Mouse (Mus musculus) kidney, embryonic 14.5 days (tissue): Measurements from ENCODE around the gene Chd1. TPM values are rescaled to one million over a fixed set of nuclear protein-coding genes. Genes with fewer than 3 reads are reported as not detected.
A peak's percentile ranks its signal among the peaks of the same experiment; 100 is the strongest.

ENCODE experiments used
- ATAC-seq: fragments of 200-750 bp; cut with Nextera tagmentation; 2 replicates; pipeline ENCODE4 v1.8.0; 2017; ENCODE audit warnings: moderate number of reproducible peaks, mild to moderate bottlenecking, moderate TSS enrichment, moderate library complexity; ENCODE audit not compliant: low FRiP score, low TSS enrichment
- H3K27ac ChIP-seq: fragments of 300-500 bp; sonication (generic); 2 replicates; pipeline ENCODE4 v1.5.1; 2014; ENCODE audit warnings: low read depth, mild to moderate bottlenecking, low read length, moderate library complexity, mixed read lengths
- H3K27me3 ChIP-seq: fragments of 300-500 bp; sonication (generic); 2 replicates; pipeline ENCODE4 v1.6.1; 2014; ENCODE audit warnings: mild to moderate bottlenecking, low read length; ENCODE audit not compliant: control insufficient read depth, insufficient read depth
- H3K36me3 ChIP-seq: fragments of 300-500 bp; sonication (generic); 2 replicates; pipeline ENCODE4 v1.6.1; 2014; ENCODE audit warnings: low read length, mixed read lengths; ENCODE audit not compliant: control insufficient read depth, insufficient read depth
- H3K4me1 ChIP-seq: fragments of 300-500 bp; sonication (generic); 2 replicates; pipeline ENCODE4 v1.6.1; 2014; ENCODE audit warnings: low read length, mixed read lengths; ENCODE audit not compliant: control insufficient read depth, insufficient read depth
- H3K4me2 ChIP-seq: fragments of 300-500 bp; sonication (generic); replicated peaks from 2 replicates; pipeline ENCODE4 v1.6.1; 2014; ENCODE audit warnings: low read depth, mild to moderate bottlenecking, low read length
- H3K4me3 ChIP-seq: fragments of 300-500 bp; sonication (generic); 2 replicates; pipeline ENCODE4 v1.5.1; 2014; ENCODE audit warnings: mild to moderate bottlenecking, low read length
- H3K9ac ChIP-seq: fragments of 300-500 bp; sonication (generic); 2 replicates; pipeline ENCODE4 v1.6.1; 2014; ENCODE audit warnings: low read depth, mild to moderate bottlenecking, low read length, moderate library complexity
- H3K9me3 ChIP-seq: fragments of 300-500 bp; sonication (generic); 2 replicates; pipeline ENCODE4 v1.6.1; 2016; ENCODE audit warnings: low read length; ENCODE audit not compliant: control insufficient read depth
- WGBS: fragments of 180-500 bp; shearing (Covaris S2); extraction: QIAGEN DNeasy Blood & Tissue Kit; methylation state at CpG from one replicate; pipeline ENCODE4 v1.1.7; 2014; 5-methylcytosine and 5-hydroxymethylcytosine counted together
- polyA plus RNA-seq: library from polyadenylated mRNA; unstranded; fragments of >200 nt; fragmentation: Nextera tagmentation; extraction: Ambion mirVana; gene quantifications from 2 replicates; pipeline ENCODE4 v1.2.1, GENCODE M21; 2014

Gene Chd1
- polyA plus RNA-seq, 1 experiment from 2014 or later, result 49.4 TPM

DNA sequence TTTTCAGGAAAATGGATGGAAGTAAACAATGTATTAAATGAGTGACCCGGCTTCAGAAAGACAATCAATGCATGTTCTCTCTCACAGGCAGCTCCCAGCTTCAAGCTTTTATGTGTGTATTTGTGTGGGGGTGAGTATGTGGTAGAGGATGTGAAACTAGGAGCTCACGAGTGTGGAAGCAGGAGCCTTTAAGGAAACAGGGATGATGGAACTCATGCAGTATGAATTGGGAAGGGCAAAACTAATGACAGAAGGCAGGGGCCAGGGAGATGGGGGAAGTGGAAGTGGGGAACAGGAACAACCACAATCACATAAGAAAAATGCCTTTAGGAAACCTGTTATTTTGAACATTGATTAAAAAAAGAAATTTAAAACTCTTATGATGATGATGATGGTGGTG lies 9.2 kb upstream of the Chd1 start:
- no peaks in the 10 kb centered on the region for H3K4me1 ChIP-seq
- no peak overlapping the region for H3K27ac ChIP-seq
- no peak for ATAC-seq
- H3K9me3 ChIP-seq, result no peaks in the 10 kb centered on the region
- H3K27me3 ChIP-seq, result no peaks in the 10 kb centered on the region
- no peak overlapping the region for H3K4me2 ChIP-seq
- H3K4me3 ChIP-seq, result no peak overlapping the region
- WGBS, result 76% methylated on average over 2 of the region's 2 CpGs
- H3K9ac ChIP-seq, result no peak overlapping the region
- H3K36me3 ChIP-seq, result no peaks in the 10 kb centered on the region

DNA sequence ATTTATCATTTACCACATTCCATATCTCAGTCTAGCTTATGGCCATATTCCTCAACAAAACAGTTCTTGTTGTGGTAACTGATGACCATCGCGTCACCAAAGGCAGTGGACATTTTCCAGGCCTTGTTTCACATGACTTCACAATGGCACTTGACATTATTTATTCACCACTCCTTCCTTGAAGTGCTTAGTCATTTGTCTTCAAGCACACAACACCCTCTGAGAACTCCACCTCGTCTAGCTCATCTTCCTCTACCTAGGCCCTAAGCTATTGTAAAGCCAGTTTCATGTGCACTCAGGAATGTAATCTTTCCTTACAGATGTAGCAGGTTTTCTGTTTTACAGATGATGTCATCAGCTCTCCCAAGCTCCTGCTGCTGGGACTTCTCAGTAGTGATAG lies 5.8 kb upstream of the Chd1 start:
- 82% methylated on average over 3 of the region's 3 CpGs for WGBS
- H3K9me3 ChIP-seq, result no peaks in the 10 kb centered on the region
- ATAC-seq, result no peak
- no peak overlapping the region for H3K4me2 ChIP-seq
- H3K4me1 ChIP-seq, result no peaks in the 10 kb centered on the region
- no peak overlapping the region for H3K9ac ChIP-seq
- H3K4me3 ChIP-seq, result no peak overlapping the region
- no peaks in the 10 kb centered on the region for H3K27me3 ChIP-seq
- no peaks in the 10 kb centered on the region for H3K36me3 ChIP-seq
- no peak overlapping the region for H3K27ac ChIP-seq

DNA sequence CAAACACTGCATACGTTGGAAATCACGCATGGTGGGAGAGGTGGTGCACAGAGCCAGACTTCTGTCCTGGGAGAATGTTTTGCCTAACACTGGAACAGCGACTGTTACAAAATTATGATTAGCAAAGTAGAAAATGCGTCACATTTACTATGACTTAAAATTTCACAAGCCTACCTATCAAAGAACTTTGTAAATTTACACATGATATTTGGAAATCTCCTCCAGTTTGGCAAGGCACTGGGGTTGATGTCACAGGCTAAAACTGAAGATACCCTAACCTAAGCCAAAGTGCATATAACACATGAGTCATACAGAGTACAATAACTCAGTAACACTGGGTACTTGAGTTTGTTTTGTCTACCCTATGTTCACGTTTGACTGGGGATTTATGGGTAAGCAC lies 3.3 kb upstream of the Chd1 start:
- Histone ChIP-seq H3K4me2 (no peak overlapping the region), H3K4me1 (peaks cover under 1% of the 10 kb centered on the region; the same call in 1 of the 2 replicates), H3K27me3 (no peaks in the 10 kb centered on the region), H3K36me3 (no peaks in the 10 kb centered on the region), H3K9me3 (no peaks in the 10 kb centered on the region), H3K9ac (no peak overlapping the region), H3K27ac (no peak overlapping the region), H3K4me3 (no peak overlapping the region)
- WGBS, result 90% methylated on average over 5 of the region's 5 CpGs
- ATAC-seq, result no peak

DNA sequence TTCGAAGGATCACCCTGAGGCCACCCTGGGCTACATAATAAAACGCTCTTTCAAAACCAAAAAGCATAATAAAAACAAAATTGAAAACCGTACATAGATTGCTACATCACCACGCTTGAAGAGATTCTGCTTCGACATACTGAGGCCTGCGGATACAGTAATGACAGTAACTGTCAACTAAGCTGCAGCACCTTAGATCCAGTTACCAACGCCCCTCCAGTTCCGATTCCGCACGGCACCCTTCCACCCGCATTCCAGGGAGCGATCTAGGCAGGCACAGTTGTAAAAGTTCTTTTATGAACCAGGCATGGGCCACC lies 651 bp upstream of the Chd1 start:
- Histone ChIP-seq H3K4me3 (peak overlapping the region; percentile 95), H3K9ac (peak overlapping the region; percentile 80; the same call in 1 of the 2 replicates), H3K27me3 (no peaks in the 10 kb centered on the region), H3K9me3 (no peaks in the 10 kb centered on the region), H3K4me2 (peak overlapping the region; percentile 47), H3K4me1 (peaks cover 7% of the 10 kb centered on the region; the same call in 1 of the 2 replicates), H3K36me3 (peaks cover 12% of the 10 kb centered on the region), H3K27ac (peak overlapping the region; percentile 83)
- 2% methylated on average over 12 of the region's 12 CpGs for WGBS
- ATAC-seq, result no peak

DNA sequence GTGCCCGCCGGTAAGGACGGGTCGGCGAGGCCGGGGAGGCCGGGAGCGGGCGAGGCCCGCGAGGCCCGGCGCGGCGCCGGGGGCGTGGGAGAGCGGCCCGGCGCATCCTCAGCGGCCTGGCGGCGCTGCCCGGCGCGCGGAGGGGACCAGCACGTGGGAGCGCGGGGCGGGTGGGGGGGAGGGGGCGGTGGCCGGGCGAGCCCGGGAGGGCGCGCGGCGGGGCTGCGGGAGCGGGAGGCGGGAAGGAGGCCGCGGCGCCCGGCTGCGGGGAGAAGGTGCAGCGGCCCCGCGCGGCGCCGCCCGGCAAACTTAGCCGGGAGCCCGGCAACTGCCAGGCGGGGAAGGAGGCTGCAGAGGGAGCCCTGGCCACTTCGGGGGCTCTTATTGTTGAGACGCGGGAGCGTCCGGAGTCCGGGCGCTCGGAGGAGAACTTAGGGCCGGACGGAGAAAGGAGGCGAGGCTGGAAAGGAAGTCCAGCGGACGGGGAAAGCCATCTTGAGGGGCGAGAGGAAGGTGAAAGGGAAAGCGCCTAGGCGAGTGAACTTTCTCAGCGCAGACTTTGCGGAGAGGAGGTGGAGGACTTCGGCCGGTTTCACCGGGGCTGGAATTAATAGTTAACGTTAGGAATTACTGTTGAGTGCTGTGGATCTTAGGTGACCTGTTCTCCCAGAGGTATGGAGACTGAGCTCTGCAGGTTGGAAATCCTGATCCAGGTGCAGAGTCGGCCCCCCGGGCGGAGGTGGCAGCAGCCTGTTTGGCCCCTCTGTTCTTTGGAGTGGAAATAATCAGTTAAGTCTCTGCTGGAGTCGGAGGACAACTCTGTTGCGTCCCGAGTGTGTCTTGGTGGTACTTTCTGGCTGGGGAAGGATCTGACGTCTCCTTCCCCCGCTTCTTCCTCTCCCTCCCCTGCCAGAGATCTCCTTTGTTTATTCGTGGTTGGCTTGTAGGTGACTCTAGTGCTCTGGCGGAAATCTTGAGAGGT lies 827 bp downstream of the Chd1 start:
- Histone ChIP-seq H3K4me1 (peaks cover 7% of the 10 kb centered on the region; the same call in 1 of the 2 replicates), H3K4me2 (peak overlapping the region; percentile 52), H3K36me3 (peaks cover 18% of the 10 kb centered on the region), H3K27ac (peak overlapping the region; percentile 83), H3K27me3 (no peaks in the 10 kb centered on the region), H3K9me3 (no peaks in the 10 kb centered on the region), H3K4me3 (peak overlapping the region; percentile 95), H3K9ac (peak overlapping the region; percentile 80)
- WGBS, result under 1% methylated on average over 47 of the region's 89 CpGs
- ATAC-seq, result peak; percentile 65

DNA sequence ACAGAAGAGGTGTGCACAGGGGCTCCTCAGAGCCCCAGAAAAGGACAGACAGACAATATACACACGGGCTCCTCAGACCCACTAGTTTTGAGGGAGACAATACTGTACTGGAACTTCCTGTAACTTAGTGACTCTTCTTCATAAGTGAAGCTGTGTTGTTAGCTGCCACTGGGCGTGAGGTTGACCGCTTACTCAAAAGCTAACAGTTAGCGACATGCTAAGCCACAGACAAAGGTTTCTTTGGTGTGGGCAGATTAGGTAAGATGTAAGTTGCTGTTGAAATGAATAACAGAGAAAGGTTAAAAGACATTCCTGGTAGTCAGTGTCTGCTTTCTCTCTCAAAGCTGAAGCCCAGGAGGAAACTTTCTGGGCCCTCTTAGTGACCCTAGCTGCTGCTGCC lies 9.7 kb downstream of the Chd1 start:
- H3K9ac ChIP-seq, result no peak overlapping the region
- no peaks in the 10 kb centered on the region for H3K4me1 ChIP-seq
- H3K9me3 ChIP-seq, result no peaks in the 10 kb centered on the region
- no peak overlapping the region for H3K27ac ChIP-seq
- no peaks in the 10 kb centered on the region for H3K27me3 ChIP-seq
- ATAC-seq, result no peak
- no peak overlapping the region for H3K4me3 ChIP-seq
- H3K36me3 ChIP-seq, result peaks cover 22% of the 10 kb centered on the region
- no peak overlapping the region for H3K4me2 ChIP-seq
- WGBS, result 80% methylated on average over 4 of the region's 4 CpGs

DNA sequence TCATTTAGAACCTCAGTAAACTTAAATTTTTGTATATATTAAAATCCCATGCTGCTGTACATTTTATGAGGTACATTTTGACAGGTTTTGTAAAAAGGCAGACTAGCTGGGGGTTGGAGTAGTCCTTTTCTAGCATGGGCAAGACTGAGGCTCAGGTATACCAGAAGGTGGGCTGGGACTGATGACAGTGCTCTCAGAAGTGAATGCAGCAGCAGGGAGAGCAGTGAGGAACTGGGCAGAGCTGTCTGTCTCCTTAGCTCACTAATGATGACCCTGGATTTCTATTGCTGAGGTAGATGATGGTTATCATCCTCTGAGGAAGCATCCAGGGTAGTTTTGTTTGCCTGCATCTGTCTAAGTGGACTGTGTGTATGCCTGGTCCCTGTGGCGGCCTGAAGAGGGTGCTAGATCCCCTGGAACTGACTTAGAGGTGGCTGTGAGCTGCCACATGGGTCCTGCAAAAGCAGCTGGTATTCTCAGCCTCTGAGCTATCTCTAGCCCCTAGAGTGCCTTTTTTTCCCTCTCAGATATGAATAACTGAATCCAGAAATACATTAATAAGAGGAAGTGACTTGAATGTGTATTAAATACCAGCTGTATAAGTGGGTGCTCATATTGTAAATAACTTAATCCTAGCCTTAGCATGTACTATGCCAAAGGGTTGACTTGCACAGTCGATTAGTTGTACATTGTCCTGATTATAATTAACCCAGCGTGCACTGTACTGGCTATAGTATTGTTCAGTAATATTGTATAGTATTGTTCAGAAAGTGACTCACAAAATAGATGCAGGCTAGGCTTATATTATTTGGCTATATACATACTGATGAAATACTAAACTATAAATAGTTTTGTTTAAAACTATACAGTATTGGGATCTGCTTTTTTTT lies 10.5 kb downstream of the Chd1 start:
- WGBS, result 74% methylated on average over 3 of the region's 3 CpGs
- H3K4me3 ChIP-seq, result no peak overlapping the region
- H3K27ac ChIP-seq, result no peak overlapping the region
- ATAC-seq, result no peak
- no peak overlapping the region for H3K9ac ChIP-seq
- H3K9me3 ChIP-seq, result no peaks in the 10 kb centered on the region
- H3K4me2 ChIP-seq, result no peak overlapping the region
- no peaks in the 10 kb centered on the region for H3K4me1 ChIP-seq
- H3K36me3 ChIP-seq, result peaks cover 21% of the 10 kb centered on the region
- H3K27me3 ChIP-seq, result no peaks in the 10 kb centered on the region

DNA sequence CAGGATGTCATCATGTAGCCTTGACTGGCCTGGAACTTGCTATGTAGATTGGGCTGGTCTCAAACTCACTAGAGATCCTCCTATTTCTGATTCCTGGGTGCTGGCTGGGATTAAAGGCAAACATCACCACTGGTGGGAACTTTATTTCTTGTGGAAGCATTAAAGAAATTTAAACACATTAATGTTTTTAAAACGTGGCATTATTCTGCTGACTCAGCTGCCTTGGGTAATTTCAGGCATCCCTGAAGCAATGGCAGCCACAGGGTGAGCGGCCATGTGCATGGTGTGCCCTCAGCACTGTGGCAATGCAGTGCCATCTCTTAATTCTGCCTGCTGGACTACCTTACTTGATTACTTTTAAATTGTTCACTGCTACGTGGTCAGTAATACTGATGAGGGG lies 11.2 kb downstream of the Chd1 start:
- H3K9me3 ChIP-seq, result no peaks in the 10 kb centered on the region
- no peak overlapping the region for H3K27ac ChIP-seq
- no peak for ATAC-seq
- no peak overlapping the region for H3K4me2 ChIP-seq
- no peak overlapping the region for H3K4me3 ChIP-seq
- peaks cover 22% of the 10 kb centered on the region for H3K36me3 ChIP-seq
- 85% methylated on average over 3 of the region's 3 CpGs for WGBS
- H3K4me1 ChIP-seq, result no peaks in the 10 kb centered on the region
- no peaks in the 10 kb centered on the region for H3K27me3 ChIP-seq
- no peak overlapping the region for H3K9ac ChIP-seq

DNA sequence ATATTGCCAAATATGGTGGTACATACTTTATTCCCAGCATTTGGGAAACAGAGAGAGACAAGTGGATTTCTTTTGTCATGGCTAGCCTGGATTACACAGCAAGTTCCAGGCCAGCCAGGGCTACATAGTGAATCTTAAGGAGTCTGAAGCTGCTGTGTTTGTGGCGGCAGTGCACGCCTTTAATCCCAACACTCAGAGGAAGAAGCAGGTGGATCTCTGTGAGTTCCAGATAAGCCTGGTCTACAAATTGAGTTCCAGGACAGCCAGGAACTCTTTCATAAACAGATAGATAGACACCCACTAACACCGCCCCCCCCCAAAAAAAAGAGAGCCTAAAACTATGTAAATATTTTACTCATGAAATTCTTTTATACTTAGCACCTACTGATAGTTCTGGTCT lies 16.1 kb downstream of the Chd1 start:
- Histone ChIP-seq H3K9ac (no peak overlapping the region), H3K27ac (no peak overlapping the region), H3K9me3 (no peaks in the 10 kb centered on the region), H3K27me3 (no peaks in the 10 kb centered on the region), H3K36me3 (peaks cover 21% of the 10 kb centered on the region), H3K4me1 (no peaks in the 10 kb centered on the region), H3K4me2 (no peak overlapping the region), H3K4me3 (no peak overlapping the region)
- 96% methylated on average over 3 of the region's 3 CpGs for WGBS
- no peak for ATAC-seq
